Mouse (Mus musculus): ENCODE measurements at regions not wholly inside any gene's neighbourhood (a gene's known extent, or its start where the extent isn't known, plus 50 kb on each side); places are given as distances from the start of the nearest gene placed in this dataset.

DNA sequence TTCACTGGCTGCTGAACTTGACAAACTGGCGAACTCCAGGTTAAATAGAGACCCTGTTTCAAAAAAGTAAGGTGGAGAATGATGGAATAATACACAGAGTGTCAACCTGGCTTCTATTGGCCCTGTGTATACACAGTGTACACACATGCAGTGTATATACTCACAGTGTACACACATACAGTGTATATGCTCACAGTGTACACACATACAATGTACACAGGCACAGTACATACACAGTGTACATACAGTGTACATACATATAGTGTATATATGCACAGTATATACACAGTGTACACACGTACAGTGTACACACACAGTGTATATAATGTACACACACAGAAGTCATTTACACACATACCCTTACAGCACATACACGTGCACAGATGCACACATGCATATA lies 52.4 kb upstream of the Aldh1b1 start:
- DNase-seq (ENCODE audit: extremely low spot score in 1 of 2, low spot score in 1 of 2): no peak

- no peak for DNase-seq (ENCODE audit: extremely low spot score in 1 of 2, low spot score in 1 of 2)
These were observed 53.1 kb upstream of the Aldh1b1 start for GRCm38 (mm10) chr4:45745746-45746145.

- no peak for DNase-seq (ENCODE audit: extremely low spot score in 1 of 2, low spot score in 1 of 2)
These were observed 53.9 kb upstream of the Aldh1b1 start for GRCm38 (mm10) chr4:45744849-45745407.

- no peak for DNase-seq (ENCODE audit: extremely low spot score in 1 of 2, low spot score in 1 of 2)
These were observed 58.0 kb upstream of the Aldh1b1 start for GRCm38 (mm10) chr4:45740779-45741365.

DNA sequence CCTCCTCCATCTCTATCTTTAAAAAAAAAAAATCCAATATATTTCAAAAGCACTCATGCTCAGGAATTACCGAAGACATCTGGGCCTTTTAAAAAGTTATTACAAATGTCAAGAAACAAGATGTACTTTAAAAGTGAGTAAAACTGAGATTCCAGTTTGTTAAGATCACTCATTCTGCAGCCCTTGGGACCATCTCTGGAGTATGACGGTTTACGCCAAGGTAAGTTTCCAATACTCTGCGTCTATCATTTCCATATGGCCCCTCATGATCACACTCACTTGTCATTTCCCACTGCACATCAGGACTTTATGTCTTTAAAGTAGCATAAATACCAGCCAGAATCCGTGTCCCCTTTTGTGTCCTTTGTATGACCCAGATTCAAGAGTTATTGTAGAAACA lies 58.5 kb upstream of the Aldh1b1 start:
- DNase-seq (ENCODE audit: extremely low spot score in 1 of 2, low spot score in 1 of 2): no peak

DNA sequence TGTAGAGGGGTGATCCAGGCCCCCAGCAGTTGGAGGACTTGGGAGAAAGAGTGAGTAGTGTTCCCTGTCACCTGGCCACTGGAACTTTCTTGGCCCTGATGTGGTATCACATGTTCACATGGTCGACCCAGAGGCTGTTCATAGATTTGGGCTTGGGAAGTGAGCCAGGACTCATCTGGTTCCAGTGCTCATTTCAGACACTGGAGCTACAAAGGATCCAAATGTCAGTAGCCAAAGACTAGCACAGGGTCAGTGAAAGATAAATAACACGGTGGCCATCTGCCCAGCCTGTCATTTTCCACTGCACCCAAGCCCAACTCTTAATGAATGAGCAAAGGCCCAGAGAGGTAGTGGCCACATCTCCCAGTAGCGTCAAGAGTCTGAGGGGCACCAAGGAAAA lies 59.1 kb upstream of the Aldh1b1 start:
- no peak for DNase-seq (ENCODE audit: extremely low spot score in 1 of 2, low spot score in 1 of 2)

DNA sequence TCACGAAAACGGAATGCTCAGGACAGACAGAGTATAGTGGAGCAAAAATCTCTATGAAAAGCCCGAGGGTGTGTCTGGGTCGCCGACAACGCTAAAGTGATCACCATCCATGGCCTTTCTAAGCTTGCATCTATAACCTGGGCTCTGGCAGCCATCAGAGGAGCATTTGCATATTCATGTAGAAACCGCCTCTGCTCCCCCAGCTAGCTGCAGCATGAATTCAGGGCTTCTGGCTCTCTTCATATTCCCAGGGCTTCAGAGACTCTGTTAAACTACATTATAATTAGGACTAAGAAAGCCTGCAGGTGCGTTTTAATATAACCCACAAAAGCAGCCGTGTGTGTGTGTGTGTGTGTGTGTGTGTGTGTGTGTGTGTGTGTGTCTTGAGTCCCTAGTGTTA lies 59.7 kb upstream of the Aldh1b1 start:
- DNase-seq (ENCODE audit: extremely low spot score in 1 of 2, low spot score in 1 of 2): no peak

DNA sequence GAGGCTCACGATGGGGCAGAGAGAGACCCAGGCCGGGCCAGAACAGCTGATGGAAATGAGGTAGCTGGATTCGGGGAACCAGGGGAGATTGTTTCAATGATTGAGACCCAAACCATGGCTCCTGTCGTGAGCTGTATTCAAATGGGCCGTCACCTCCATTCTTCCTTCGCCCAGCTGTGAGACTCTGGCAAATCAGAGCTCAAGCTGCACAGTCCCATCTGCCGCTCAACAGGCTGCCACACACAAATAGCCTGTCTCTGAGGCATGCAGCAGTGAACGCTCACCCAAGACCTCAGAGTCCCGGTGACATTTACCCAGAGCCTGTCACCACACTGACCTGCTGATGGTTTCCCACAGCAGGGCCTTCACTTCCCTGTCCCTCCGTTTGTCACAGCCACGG lies 60.1 kb upstream of the Aldh1b1 start:
- DNase-seq (ENCODE audit: extremely low spot score in 1 of 2, low spot score in 1 of 2): no peak

DNA sequence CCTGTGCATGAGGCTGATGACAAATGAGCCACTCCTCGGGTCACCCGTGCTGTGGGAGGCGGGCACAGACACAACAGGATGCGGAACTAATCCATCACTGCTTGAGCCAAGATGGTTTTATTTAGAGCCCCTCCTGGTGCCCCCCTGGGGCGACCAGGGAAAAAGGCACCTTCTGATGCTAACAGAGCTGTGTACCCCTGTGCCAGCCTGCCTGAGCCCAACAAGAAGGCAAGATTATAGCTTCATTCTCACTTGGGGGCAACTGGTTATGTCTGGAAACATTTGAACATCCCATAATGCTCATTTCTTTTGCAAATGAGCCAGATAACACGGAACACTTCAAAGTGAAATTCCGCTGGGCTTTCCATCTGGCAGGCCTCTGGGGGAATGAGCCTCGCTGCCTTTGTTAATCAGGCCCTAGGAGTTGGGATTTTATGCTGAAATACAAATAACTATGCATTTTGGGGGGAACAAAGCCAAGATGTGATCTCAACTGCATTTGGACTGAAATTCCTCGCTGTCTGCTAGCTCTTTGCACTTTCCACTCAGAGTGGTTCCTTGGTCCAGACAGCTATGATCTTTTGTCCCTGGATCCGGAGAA lies 62.5 kb upstream of the Aldh1b1 start:
- no peak for DNase-seq (ENCODE audit: extremely low spot score in 1 of 2, low spot score in 1 of 2)

GRCm38 (mm10) chr4:45734011-45734410 lies 64.8 kb upstream of the Aldh1b1 start:
- no peak for DNase-seq (ENCODE audit: extremely low spot score in 1 of 2, low spot score in 1 of 2)

DNA sequence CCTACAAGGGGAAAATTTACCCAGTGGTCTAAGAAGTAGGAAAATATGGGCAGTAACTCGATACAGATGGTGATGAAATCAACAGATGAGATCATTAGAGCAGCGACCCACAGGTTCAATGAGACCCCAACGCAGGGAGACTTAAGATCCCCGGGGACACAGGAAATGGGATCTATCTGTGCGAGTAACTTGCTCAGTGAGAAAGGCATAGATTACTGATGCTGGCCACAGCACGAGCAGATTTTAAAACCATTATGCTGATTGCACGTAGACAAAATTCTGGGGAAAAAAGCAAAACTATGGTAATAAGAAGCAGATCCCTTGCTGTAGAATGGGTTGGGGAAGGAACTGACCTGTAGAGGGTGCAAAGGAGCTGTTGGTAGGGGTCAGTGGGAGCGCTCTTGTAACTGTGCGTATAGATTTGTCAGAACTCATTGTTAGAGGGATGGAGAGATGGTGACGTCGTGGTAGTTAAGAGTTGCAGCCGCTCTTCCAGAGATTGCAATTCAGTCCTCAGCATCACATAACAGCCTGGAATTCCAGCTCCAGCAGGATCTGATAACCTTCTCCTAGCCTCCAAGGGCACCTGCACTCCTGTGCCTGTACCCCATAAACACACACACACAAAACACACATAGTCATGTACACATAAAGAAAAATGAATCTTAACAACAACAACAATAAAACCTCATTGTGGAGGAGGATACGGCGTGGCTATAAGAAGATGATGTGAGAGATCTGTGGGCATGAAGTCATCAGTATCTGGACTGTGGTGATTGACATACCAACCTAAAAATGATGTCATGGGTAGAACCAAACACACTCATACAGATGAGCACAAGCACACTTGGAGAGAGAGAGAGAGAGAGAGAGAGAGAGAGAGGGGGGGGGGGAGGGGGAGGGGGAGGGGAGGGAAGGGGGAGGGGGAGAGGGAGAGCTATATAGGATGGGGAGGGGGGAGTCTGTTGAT lies 67.7 kb upstream of the Aldh1b1 start:
- DNase-seq (ENCODE audit: extremely low spot score in 1 of 2, low spot score in 1 of 2): no peak

DNA sequence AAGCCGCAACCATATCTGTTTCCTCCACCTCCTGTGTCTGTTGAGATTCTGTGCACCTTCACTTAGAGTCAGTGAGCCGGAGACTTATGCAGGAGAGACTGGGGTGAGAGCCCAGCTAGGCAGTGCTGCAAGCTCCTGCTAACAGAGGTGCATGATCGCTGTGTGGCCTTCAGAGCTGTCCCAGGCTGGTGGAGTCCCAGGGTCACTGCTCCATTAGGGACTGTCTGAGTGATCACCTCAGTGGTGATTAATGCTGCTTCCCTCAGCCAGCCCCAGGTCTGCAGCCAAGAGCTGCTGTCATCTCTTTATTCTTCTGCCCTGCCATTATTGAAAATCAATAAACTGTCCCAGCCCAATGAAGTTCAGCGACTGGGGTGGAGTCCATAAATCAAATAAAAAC lies 69.0 kb upstream of the Aldh1b1 start:
- DNase-seq (ENCODE audit: extremely low spot score in 1 of 2, low spot score in 1 of 2): no peak

DNA sequence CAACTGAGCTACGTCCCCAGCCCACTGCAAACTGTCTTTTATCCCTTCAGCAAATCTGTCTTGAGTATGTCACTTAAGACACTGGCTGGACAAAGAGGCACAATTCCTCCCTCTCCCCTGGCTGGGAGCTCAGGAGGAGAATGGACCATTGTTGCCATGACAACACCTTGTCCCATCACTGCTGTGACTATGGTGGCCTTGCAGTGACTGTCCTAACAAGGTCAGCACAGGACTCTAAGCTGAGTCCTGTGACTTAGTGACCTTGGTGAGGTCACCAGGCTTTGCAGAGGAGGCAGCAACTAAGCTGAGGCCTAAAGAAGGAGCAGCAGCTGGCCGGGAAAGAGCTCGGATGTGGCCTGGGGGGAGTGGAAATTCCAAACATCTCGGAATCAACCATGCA lies 70.0 kb upstream of the Aldh1b1 start:
- no peak for DNase-seq (ENCODE audit: extremely low spot score in 1 of 2, low spot score in 1 of 2)

DNA sequence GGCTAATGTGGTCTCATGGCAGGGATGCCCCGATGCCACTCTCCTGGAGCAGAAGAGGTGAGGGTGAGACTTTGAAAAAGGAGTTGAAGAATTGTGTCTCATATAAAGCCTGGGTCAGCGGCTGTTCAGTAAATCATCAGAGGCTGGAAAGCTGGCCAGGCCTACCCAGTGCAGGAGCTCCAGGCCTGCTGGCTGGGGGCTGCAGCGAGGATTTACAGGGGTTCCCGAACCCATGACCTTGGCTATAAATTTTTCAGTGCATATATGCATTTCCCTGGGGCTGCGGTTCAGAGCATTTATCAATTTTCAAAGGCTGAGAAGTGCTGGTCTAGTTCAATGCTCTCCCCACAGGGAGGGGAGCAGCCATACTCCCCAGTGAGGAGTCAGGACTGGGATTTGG lies 70.9 kb upstream of the Aldh1b1 start:
- no peak for DNase-seq (ENCODE audit: extremely low spot score in 1 of 2, low spot score in 1 of 2)

DNA sequence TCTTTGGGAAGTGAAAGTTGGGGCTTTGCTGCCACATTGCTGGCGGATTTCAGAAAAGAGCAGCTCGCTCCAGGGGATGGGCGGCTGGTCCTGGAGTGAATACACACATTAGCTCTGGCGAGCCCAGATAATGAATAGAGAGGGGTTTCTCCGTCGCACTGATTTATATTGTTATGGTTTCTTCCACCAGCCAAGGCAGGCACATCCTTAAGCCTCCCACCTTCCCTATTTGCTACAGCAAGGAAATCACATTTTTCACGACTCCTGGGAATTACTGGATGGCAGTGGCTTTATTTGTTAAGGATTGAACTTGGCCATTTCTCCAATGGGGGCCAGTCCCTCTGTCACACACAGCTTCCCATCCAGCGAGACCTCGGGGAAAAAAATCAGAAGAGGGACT lies 71.3 kb upstream of the Aldh1b1 start:
- no peak for DNase-seq (ENCODE audit: extremely low spot score in 1 of 2, low spot score in 1 of 2)

- no peak for DNase-seq (ENCODE audit: extremely low spot score in 1 of 2, low spot score in 1 of 2)
These were observed 72.0 kb upstream of the Aldh1b1 start for GRCm38 (mm10) chr4:45726783-45727182.

DNA sequence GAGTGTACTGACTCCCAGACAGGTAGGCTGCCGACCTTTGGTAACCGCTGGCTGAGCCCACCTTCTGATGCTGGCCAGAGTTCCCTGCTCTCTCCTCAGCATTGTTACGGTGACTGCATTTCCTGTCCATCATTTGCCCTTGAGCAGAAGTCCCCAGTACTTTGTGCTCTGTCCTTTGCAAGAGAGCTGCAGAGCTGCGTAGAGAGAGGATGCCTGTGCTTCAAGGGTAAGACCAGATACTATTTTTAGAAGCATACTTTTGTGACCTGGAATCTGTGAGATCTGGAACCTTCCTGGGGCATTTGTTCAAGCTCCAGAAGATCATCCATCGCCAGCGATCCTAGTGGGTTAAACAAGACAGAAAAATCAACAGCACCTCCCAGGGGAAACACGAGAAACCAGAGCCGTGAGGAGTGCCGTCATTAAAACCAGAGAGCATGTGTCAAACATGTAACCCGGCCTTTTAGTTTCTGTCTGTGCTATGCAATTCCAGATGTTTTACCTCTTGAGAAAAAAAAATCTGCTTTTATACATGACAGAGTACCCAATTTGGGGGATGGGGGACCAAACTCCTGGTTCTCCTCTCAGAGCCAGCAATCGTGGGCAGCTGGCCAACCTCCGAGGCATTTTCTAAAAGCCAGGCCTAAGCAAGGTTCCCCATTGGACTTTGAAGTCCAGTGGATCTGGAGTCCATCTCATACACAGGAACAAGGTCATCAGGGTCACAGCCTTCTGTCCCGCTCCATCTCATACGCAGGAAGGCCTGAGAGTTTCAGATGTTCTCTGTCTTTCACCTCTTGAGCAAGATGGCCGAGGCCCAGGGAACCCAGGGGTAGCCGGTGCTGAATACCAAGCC lies 73.5 kb upstream of the Aldh1b1 start:
- DNase-seq (ENCODE audit: extremely low spot score in 1 of 2, low spot score in 1 of 2): no peak

- no peak for DNase-seq (ENCODE audit: extremely low spot score in 1 of 2, low spot score in 1 of 2)
These were observed 78.5 kb upstream of the Aldh1b1 start for GRCm38 (mm10) chr4:45720352-45720751.

GRCm38 (mm10) chr4:45719564-45719963 lies 79.3 kb upstream of the Aldh1b1 start:
- DNase-seq (ENCODE audit: extremely low spot score in 1 of 2, low spot score in 1 of 2): no peak

- no peak for DNase-seq (ENCODE audit: extremely low spot score in 1 of 2, low spot score in 1 of 2)
These were observed 82.9 kb upstream of the Aldh1b1 start for GRCm38 (mm10) chr4:45715878-45716277.

All from layer of hippocampus, postnatal 25 days (tissue).